Mouse (Mus musculus): ENCODE results near the gene Hspg2. TPM values are rescaled to one million over a fixed set of nuclear protein-coding genes. Genes with fewer than 3 reads are reported as not detected.

Gene Hspg2
- total and polyA plus RNA-seq, 3 experiments, result 0.05 TPM; not detected in 2

- no peak overlapping the region for H3K4me3 ChIP-seq (ENCODE audit: low read depth, low read length)
- ATAC-seq (ENCODE audit: extremely low read depth, insufficient number of reproducible peaks, low FRiP score, poor library complexity, severe bottlenecking), result no peak
- H3K36me3 ChIP-seq (replicated peaks), result no peaks in the 10 kb centered on the region
- H3K9me3 ChIP-seq (replicated peaks), result no peaks in the 10 kb centered on the region
- no peak for DNase-seq (ENCODE audit: low spot score)
- H3K27me3 ChIP-seq (ENCODE audit: insufficient read depth, low read length), result peaks cover 4% of the 10 kb centered on the region; the same call in 1 of the 2 replicates
- TF ChIP-seq CTCF (IDR thresholded peaks at IDR 0.05; ENCODE audit: low read depth, low read length) (no peak), TAL1 (conservative IDR thresholded peaks at IDR 0.05; ENCODE audit: low read depth, low read length) (no peak), POLR2AphosphoS5 (IDR thresholded peaks at IDR 0.05; ENCODE audit: insufficient replicate concordance, low read depth, low read length) (no peak), GATA1 (IDR thresholded peaks at IDR 0.05; ENCODE audit: borderline replicate concordance, low read length) (no peak), GATA2 (IDR thresholded peaks at IDR 0.05; ENCODE audit: borderline replicate concordance, low read depth, low read length) (no peak)
- no peaks in the 10 kb centered on the region for H3K4me1 ChIP-seq (ENCODE audit: insufficient read depth, low read depth, low read length)
Observed at GRCm38 (mm10) chr4:137542968-137543367, 74.4 kb downstream of the Hspg2 start.

- no peak for DNase-seq (ENCODE audit: low spot score)
- no peaks in the 10 kb centered on the region for H3K36me3 ChIP-seq (replicated peaks)
- H3K27me3 ChIP-seq (ENCODE audit: insufficient read depth, low read length), result peaks cover 4% of the 10 kb centered on the region; the same call in 1 of the 2 replicates
- no peak for TF ChIP-seq POLR2AphosphoS5 (IDR thresholded peaks at IDR 0.05; ENCODE audit: insufficient replicate concordance, low read depth, low read length)
- no peak overlapping the region for H3K4me3 ChIP-seq (ENCODE audit: low read depth, low read length)
- H3K4me1 ChIP-seq (ENCODE audit: insufficient read depth, low read depth, low read length), result no peaks in the 10 kb centered on the region
- no peaks in the 10 kb centered on the region for H3K9me3 ChIP-seq (replicated peaks)
- ATAC-seq (ENCODE audit: extremely low read depth, insufficient number of reproducible peaks, low FRiP score, poor library complexity, severe bottlenecking), result no peak
Observed at GRCm38 (mm10) chr4:137545568-137545967, 77.0 kb downstream of the Hspg2 start.

GRCm38 (mm10) chr4:137546003-137546525 is 77.5 kb downstream of the Hspg2 start:
- no peak overlapping the region for H3K4me3 ChIP-seq (ENCODE audit: low read depth, low read length)
- H3K9me3 ChIP-seq (replicated peaks), result no peaks in the 10 kb centered on the region
- no peak for TF ChIP-seq POLR2AphosphoS5 (IDR thresholded peaks at IDR 0.05; ENCODE audit: insufficient replicate concordance, low read depth, low read length)
- TF ChIP-seq GATA2 (IDR thresholded peaks at IDR 0.05; ENCODE audit: borderline replicate concordance, low read depth, low read length), result no peak
- no peak for TF ChIP-seq TAL1 (conservative IDR thresholded peaks at IDR 0.05; ENCODE audit: low read depth, low read length)
- TF ChIP-seq CTCF (IDR thresholded peaks at IDR 0.05; ENCODE audit: low read depth, low read length), result no peak
- TF ChIP-seq GATA1 (IDR thresholded peaks at IDR 0.05; ENCODE audit: borderline replicate concordance, low read length), result no peak
- DNase-seq (ENCODE audit: low spot score) (no peak), ATAC-seq (ENCODE audit: extremely low read depth, insufficient number of reproducible peaks, low FRiP score, poor library complexity, severe bottlenecking) (no peak)
- H3K27me3 ChIP-seq (ENCODE audit: insufficient read depth, low read length), result peaks cover 4% of the 10 kb centered on the region; the same call in 1 of the 2 replicates
- H3K36me3 ChIP-seq (replicated peaks), result no peaks in the 10 kb centered on the region
- no peaks in the 10 kb centered on the region for H3K4me1 ChIP-seq (ENCODE audit: insufficient read depth, low read depth, low read length)

GRCm38 (mm10) chr4:137553466-137553865 is 84.9 kb downstream of the Hspg2 start:
- Histone ChIP-seq H3K36me3 (replicated peaks) (no peaks in the 10 kb centered on the region), H3K4me1 (ENCODE audit: insufficient read depth, low read depth, low read length) (no peaks in the 10 kb centered on the region)

GRCm38 (mm10) chr4:137556673-137557210 is 88.2 kb downstream of the Hspg2 start:
- TF ChIP-seq GATA2 (IDR thresholded peaks at IDR 0.05; ENCODE audit: borderline replicate concordance, low read depth, low read length) (no peak), TAL1 (conservative IDR thresholded peaks at IDR 0.05; ENCODE audit: low read depth, low read length) (no peak), POLR2AphosphoS5 (IDR thresholded peaks at IDR 0.05; ENCODE audit: insufficient replicate concordance, low read depth, low read length) (no peak), CTCF (IDR thresholded peaks at IDR 0.05; ENCODE audit: low read depth, low read length) (no peak), GATA1 (IDR thresholded peaks at IDR 0.05; ENCODE audit: borderline replicate concordance, low read length) (no peak)
- no peaks in the 10 kb centered on the region for H3K4me1 ChIP-seq (ENCODE audit: insufficient read depth, low read depth, low read length)
- DNase-seq (ENCODE audit: low spot score), result no peak

More at GRCm38 (mm10) chr4:137553466-137553865, 84.9 kb downstream of the Hspg2 start:
- no peak overlapping the region for H3K4me3 ChIP-seq (ENCODE audit: low read depth, low read length)
- no peak for TF ChIP-seq CTCF (IDR thresholded peaks at IDR 0.05; ENCODE audit: low read depth, low read length)
- DNase-seq (ENCODE audit: low spot score) (no peak), ATAC-seq (ENCODE audit: extremely low read depth, insufficient number of reproducible peaks, low FRiP score, poor library complexity, severe bottlenecking) (no peak)
- H3K27me3 ChIP-seq (ENCODE audit: insufficient read depth, low read length), result peaks cover 2% of the 10 kb centered on the region; the same call in 1 of the 2 replicates
- H3K9me3 ChIP-seq (replicated peaks), result no peaks in the 10 kb centered on the region

GRCm38 (mm10) chr4:137569873-137570272 is 101.3 kb downstream of the Hspg2 start:
- H3K36me3 ChIP-seq (replicated peaks), result no peaks in the 10 kb centered on the region
- peaks cover 8% of the 10 kb centered on the region; the same call in 1 of the 2 replicates for H3K27me3 ChIP-seq (ENCODE audit: insufficient read depth, low read length)
- no peak for DNase-seq (ENCODE audit: low spot score)
- no peaks in the 10 kb centered on the region for H3K4me1 ChIP-seq (ENCODE audit: insufficient read depth, low read depth, low read length)
- ATAC-seq (ENCODE audit: extremely low read depth, insufficient number of reproducible peaks, low FRiP score, poor library complexity, severe bottlenecking), result no peak
- H3K9me3 ChIP-seq (replicated peaks), result no peaks in the 10 kb centered on the region
- no peak overlapping the region for H3K4me3 ChIP-seq (ENCODE audit: low read depth, low read length)
- TF ChIP-seq TAL1 (conservative IDR thresholded peaks at IDR 0.05; ENCODE audit: low read depth, low read length) (no peak), CTCF (IDR thresholded peaks at IDR 0.05; ENCODE audit: low read depth, low read length) (no peak)

More at GRCm38 (mm10) chr4:137556673-137557210, 88.2 kb downstream of the Hspg2 start:
- no peak for ATAC-seq (ENCODE audit: extremely low read depth, insufficient number of reproducible peaks, low FRiP score, poor library complexity, severe bottlenecking)
- Histone ChIP-seq H3K9me3 (replicated peaks) (no peaks in the 10 kb centered on the region), H3K36me3 (replicated peaks) (no peaks in the 10 kb centered on the region), H3K4me3 (ENCODE audit: low read depth, low read length) (no peak overlapping the region), H3K27me3 (ENCODE audit: insufficient read depth, low read length) (peaks cover 2% of the 10 kb centered on the region; the same call in 1 of the 2 replicates)

- Histone ChIP-seq H3K9me3 (replicated peaks) (no peaks in the 10 kb centered on the region), H3K4me1 (ENCODE audit: insufficient read depth, low read depth, low read length) (no peaks in the 10 kb centered on the region), H3K27me3 (ENCODE audit: insufficient read depth, low read length) (peaks cover 22% of the 10 kb centered on the region), H3K36me3 (replicated peaks) (no peaks in the 10 kb centered on the region), H3K4me3 (ENCODE audit: low read depth, low read length) (no peak within 1 kb of the TSS)
- TF ChIP-seq GATA1 (IDR thresholded peaks at IDR 0.05; ENCODE audit: borderline replicate concordance, low read length), result no peak
- DNase-seq (ENCODE audit: low spot score), result no peak
- ATAC-seq (ENCODE audit: extremely low read depth, insufficient number of reproducible peaks, low FRiP score, poor library complexity, severe bottlenecking), result no peak
Observed at GRCm38 (mm10) chr4:137574469-137574868, 105.9 kb downstream of the Hspg2 start, which contains the start of gene Ldlrad2. TSS of gene Ldlrad2 (minus strand) at chr4:137574569.
